Mouse (Mus musculus) ES-E14 (cell line): Measurements from ENCODE around the gene Cab39. TPM values are rescaled to one million over a fixed set of nuclear protein-coding genes. Genes with fewer than 3 reads are reported as not detected.
"Not testable (repeated sequence)": the region's sequence is repeated elsewhere in the genome, so short reads cannot be mapped to it uniquely, and the experiment has no call there.

ENCODE experiments used
- DNase-seq: peaks from one replicate; pipeline ENCODE4 v3.0.0-alpha.2; 2013; ENCODE audit warnings: low read depth, low spot score
- H3K27ac ChIP-seq: 2 replicates; pipeline ENCODE4 v1.5.1; 2012; ENCODE audit warnings: low read depth, mild to moderate bottlenecking, low read length, moderate library complexity, mixed read lengths; ENCODE audit not compliant: poor library complexity, insufficient read depth, severe bottlenecking
- H3K36me3 ChIP-seq: 2 replicates; pipeline ENCODE4 v1.6.1; 2012; ENCODE audit warnings: mild to moderate bottlenecking, low read length, moderate library complexity, mixed read lengths; ENCODE audit not compliant: control insufficient read depth, poor library complexity, insufficient read depth, severe bottlenecking
- H3K4me1 ChIP-seq, 2 experiments: fragments of 150-350 bp in 1 of 2; sonication (generic) in 1 of 2; 2 replicates each; pipeline ENCODE4 v1.6.1; 2012; ENCODE audit warnings: low read length in 2 of 2, mild to moderate bottlenecking in 1 of 2, mixed read lengths in 1 of 2; ENCODE audit not compliant: control insufficient read depth in 2 of 2, insufficient read depth in 2 of 2, poor library complexity in 1 of 2
- H3K4me3 ChIP-seq, 2 experiments: fragments of 150-350 bp in 1 of 2; sonication (generic) in 1 of 2; 2 replicates each; pipeline ENCODE4 v1.5.1; 2012; ENCODE audit warnings: low read length in 2 of 2, low read depth in 1 of 2, mild to moderate bottlenecking in 1 of 2, mixed read lengths in 1 of 2; ENCODE audit not compliant: insufficient read depth in 1 of 2, poor library complexity in 1 of 2, severe bottlenecking in 1 of 2
- H3K9ac ChIP-seq: 2 replicates; pipeline ENCODE4 v1.6.1; 2012; ENCODE audit warnings: low read depth, mild to moderate bottlenecking, low read length, mixed read lengths; ENCODE audit not compliant: poor library complexity, insufficient read depth, severe bottlenecking
- H3K9me3 ChIP-seq: fragments of 150-350 bp; sonication (generic); 2 replicates; pipeline ENCODE4 v1.6.1; 2012; ENCODE audit warnings: low read depth, mild to moderate bottlenecking, low read length; ENCODE audit not compliant: control insufficient read depth, insufficient read depth
- CHD2 ChIP-seq: IDR thresholded peaks from 2 replicates; pipeline ENCODE4 v1.6.1; 2014; ENCODE audit warnings: mild to moderate bottlenecking, low read depth, low read length, inconsistent platforms
- HCFC1 ChIP-seq: IDR thresholded peaks from 2 replicates; pipeline ENCODE4 v1.6.1; 2012; ENCODE audit warnings: low read length, inconsistent platforms, borderline replicate concordance; ENCODE audit not compliant: insufficient read depth
- MAFK ChIP-seq: IDR thresholded peaks from 2 replicates; pipeline ENCODE4 v1.6.1; 2014; ENCODE audit warnings: mild to moderate bottlenecking, low read depth, low read length, inconsistent platforms; ENCODE audit not compliant: insufficient read depth
- ZC3H11A ChIP-seq: IDR thresholded peaks from 2 replicates; pipeline ENCODE4 v1.6.1; 2012; ENCODE audit warnings: low read depth, mild to moderate bottlenecking, inconsistent platforms, low read length, borderline replicate concordance
- ZNF384 ChIP-seq: IDR thresholded peaks from 2 replicates; pipeline ENCODE4 v1.6.1; 2012; ENCODE audit warnings: low read depth, low read length, inconsistent platforms
- in situ Hi-C, 2 experiments: fragments of 600-800 bp; cut with MboI; formaldehyde crosslinking; loops; one replicate each; pipeline ENCODE4 v1.15.1; 2025; ENCODE audit warnings: low sequenced_read_pairs in 2 of 2, inconsistent platforms in 1 of 2; ENCODE audit not compliant: unreplicated experiment in 2 of 2
- total RNA-seq: library from RNA; depleted of rRNA; stranded (reverse); fragments of 300-350 nt; gene quantifications from 2 replicates; pipeline ENCODE4 v1.2.3, GENCODE M21; 2012

The Cab39 gene
- total RNA-seq, 1 experiment, result 51.9 TPM

GRCm38 (mm10) chr1:85809256-85809655, 16.0 kb downstream of the Cab39 start:
- Histone ChIP-seq H3K9ac (no peak overlapping the region), H3K9me3 (no peaks in the 10 kb centered on the region), H3K27ac (no peak overlapping the region), H3K4me3 (no peak overlapping the region), H3K36me3 (no peaks in the 10 kb centered on the region), H3K4me1 (peaks cover 0 to 8% of the 10 kb centered on the region in 2 experiments; a peak in 1 of 4 replicates)
- no peak for DNase-seq
- TF ChIP-seq HCFC1 (no peak), ZC3H11A (no peak)
- in situ Hi-C loops, result no loop called here

- Histone ChIP-seq H3K9me3 (no peaks in the 10 kb centered on the region), H3K4me1 (peaks cover 0 to 8% of the 10 kb centered on the region in 2 experiments; a peak in 1 of 4 replicates), H3K9ac (no peak overlapping the region), H3K27ac (no peak overlapping the region), H3K36me3 (no peaks in the 10 kb centered on the region), H3K4me3 (no peak overlapping the region)
- TF ChIP-seq ZNF384 (no peak), HCFC1 (no peak)
- in situ Hi-C loops, result no loop called here
- no peak for DNase-seq
These were observed 17.1 kb downstream of the Cab39 start for GRCm38 (mm10) chr1:85810343-85810742.

- Histone ChIP-seq H3K4me1 (peaks cover 0 to 8% of the 10 kb centered on the region in 2 experiments; a peak in 1 of 4 replicates), H3K27ac (no peak overlapping the region), H3K4me3 (no peak overlapping the region), H3K9me3 (no peaks in the 10 kb centered on the region), H3K9ac (no peak overlapping the region), H3K36me3 (no peaks in the 10 kb centered on the region)
- DNase-seq, result no peak
- in situ Hi-C loops, result no loop called here
- TF ChIP-seq CHD2 (no peak), ZC3H11A (no peak), HCFC1 (no peak), ZNF384 (no peak), MAFK (no peak)
These were observed 17.5 kb downstream of the Cab39 start for GRCm38 (mm10) chr1:85810787-85811186.

GRCm38 (mm10) chr1:85814213-85814612, 21.0 kb downstream of the Cab39 start:
- in situ Hi-C loops, DNase-seq, H3K9me3 ChIP-seq, H3K27ac ChIP-seq, H3K4me1 ChIP-seq, H3K4me3 ChIP-seq, H3K9ac ChIP-seq, H3K36me3 ChIP-seq: not testable (repeated sequence)

- Histone ChIP-seq H3K27ac (no peak overlapping the region), H3K4me1 (no peaks in the 10 kb centered on the region), H3K36me3 (peaks cover 3% of the 10 kb centered on the region; the same call in 1 of the 2 replicates), H3K9me3 (no peaks in the 10 kb centered on the region), H3K9ac (no peak overlapping the region), H3K4me3 (no peak overlapping the region)
- in situ Hi-C loops, result no loop called here
- TF ChIP-seq HCFC1 (no peak), ZNF384 (no peak), CHD2 (no peak), ZC3H11A (no peak), MAFK (no peak)
- no peak for DNase-seq
These were observed 24.9 kb downstream of the Cab39 start for GRCm38 (mm10) chr1:85818121-85818520.
